ENCODE assay signal across 8 mouse cellular contexts in the genomic region with DNA sequence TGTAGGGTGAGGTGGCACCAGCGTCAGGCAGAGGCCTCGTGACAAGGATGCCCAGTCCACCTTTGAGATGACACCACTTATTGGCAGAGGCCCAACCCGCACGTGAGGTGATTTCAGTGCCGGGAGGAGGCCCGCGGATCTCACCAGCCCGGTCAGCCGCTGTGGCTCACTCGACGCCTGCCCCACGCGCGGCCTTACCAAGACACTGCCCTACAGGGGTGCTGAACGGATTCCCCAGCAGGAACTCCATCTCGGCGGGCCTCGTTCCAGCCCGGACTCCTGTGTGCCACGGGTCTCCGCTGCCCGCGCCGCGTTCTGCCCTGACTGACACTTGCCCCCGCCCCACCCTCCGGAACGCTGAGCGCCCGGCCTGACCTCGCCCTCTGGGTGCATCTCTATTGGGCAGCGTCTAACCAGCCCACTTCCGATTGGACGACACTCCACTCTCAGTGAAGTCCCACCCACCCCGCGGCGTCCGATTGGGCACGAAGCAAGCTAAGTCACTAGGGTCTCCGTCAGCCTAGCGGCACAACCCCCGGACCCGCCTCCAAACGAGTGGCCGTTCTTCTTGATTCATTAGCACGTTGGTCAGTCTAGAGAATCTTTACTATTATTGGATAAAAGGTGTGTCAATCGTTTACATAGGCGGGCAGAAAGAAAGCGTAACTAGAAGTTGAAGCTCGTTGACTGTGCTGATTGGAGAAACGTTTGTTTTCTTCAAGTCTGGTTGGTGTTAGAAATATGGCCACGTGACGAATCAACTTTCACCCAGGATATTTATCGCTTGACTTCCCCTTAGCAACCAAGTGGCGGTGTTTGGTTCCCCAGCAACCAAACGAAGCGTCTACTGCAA. TPM values are rescaled to one million over a fixed set of nuclear protein-coding genes. Genes with fewer than 3 reads are reported as not detected.
DNase-seq lines count a peak whose midpoint lies in the region; ATAC-seq and TF ChIP-seq lines count a peak whose summit lies in the region.

A gene (minus strand): TSS at position 347 of the 853 bp plus-strand sequence.
A gene (plus strand): TSS at position 771 of the 853 bp plus-strand sequence.

- ATAC-seq in activated CD4-positive, CD25-positive, alpha-beta regulatory T cell, adult 4 months: peak; percentile 94

- peak within 1 kb of the TSS; percentile 56 for H3K27ac ChIP-seq in cortical plate, adult 2 months (ENCODE audit: insufficient read depth, low read length)

- DNase-seq in gastrocnemius, adult 8-10 months (ENCODE audit: low spot score in 2 of 2): peak; percentile 99 to 100
- peak; percentile 100 for DNase-seq in hindlimb bud, embryonic 11.5 days (ENCODE audit: extremely low spot score, low read depth, low spot score)
- DNase-seq in left cerebral cortex, adult 8-10 months (ENCODE audit: low spot score in 2 of 2): peak; percentile 96 to 100
- peak; percentile 100 for DNase-seq in right cerebral cortex, postnatal 10 days (ENCODE audit: low spot score in 2 of 2)
- peak; percentile 90 for DNase-seq in urinary bladder, postnatal 25 days (ENCODE audit: low spot score)

- no peak for TF ChIP-seq CTCF in cortical plate, adult 2 months (IDR thresholded peaks at IDR 0.05; ENCODE audit: extremely low read depth, insufficient read depth, low read length)

- no peaks in the 10 kb centered on the region for H3K27me3 ChIP-seq in megakaryocyte, embryonic 14.5 days (replicated peaks)

- peak within 1 kb of the TSS; percentile 83 for H3K4me3 ChIP-seq in cortical plate, adult 2 months (ENCODE audit: insufficient read depth, low read length)
- peak within 1 kb of the TSS; percentile 99 for H3K4me3 ChIP-seq in megakaryocyte, embryonic 14.5 days (replicated peaks)

- H3K36me3 ChIP-seq in megakaryocyte, embryonic 14.5 days (replicated peaks; ENCODE audit: low read length): peaks cover 2% of the 10 kb centered on the region

- H3K9me3 ChIP-seq in megakaryocyte, embryonic 14.5 days: no peaks in the 10 kb centered on the region

- peak; percentile 69; the same call in 1 of the 2 replicates for TF ChIP-seq POLR2A in cortical plate, adult 2 months (IDR thresholded peaks at IDR 0.05; ENCODE audit: extremely low read depth, insufficient read depth, low read length)

- H3K4me1 ChIP-seq in cortical plate, adult 2 months (ENCODE audit: control insufficient read depth, insufficient read depth, low read length): peaks cover 4% of the 10 kb centered on the region
- H3K4me1 ChIP-seq in megakaryocyte, embryonic 14.5 days: peaks cover 48% of the 10 kb centered on the region

RNA-seq across cellular contexts. Expression of the first gene that starts in this region (rescaled TPM):
- 10 to 100 TPM; 15.2 to 20.8 TPM for polyA plus RNA-seq in activated CD4-positive, CD25-positive, alpha-beta regulatory T cell, adult 4 months (2017; shearing (Covaris generic))
- polyA plus RNA-seq in cortical plate, adult 2 months (2012; rRNA removed): 204 and 213 TPM in 2 replicates
- 10 to 100 TPM; 61.0 to 68.8 (median 65.7) TPM for total RNA-seq in gastrocnemius, adult 8-10 months (2022)
- 100 to 1,000 TPM; 205 to 222 (median 215) TPM for total RNA-seq in left cerebral cortex, adult 8-10 months (2022)
- 9.4 and 30.4 TPM in 2 replicates for polyA plus RNA-seq in megakaryocyte, embryonic 14.5 days (2012; ENCODE audit: insufficient read depth, low replicate concordance)

RNA-seq across cellular contexts. Expression of the second gene that starts in this region (rescaled TPM):
- under 1 TPM; 0.22 to 0.34 TPM for polyA plus RNA-seq in activated CD4-positive, CD25-positive, alpha-beta regulatory T cell, adult 4 months (2017; shearing (Covaris generic))
- polyA plus RNA-seq in cortical plate, adult 2 months (2012; rRNA removed): 14.2 and 17.3 TPM in 2 replicates
- 1 to 10 TPM; 1.1 to 1.4 (median 1.1) TPM for total RNA-seq in gastrocnemius, adult 8-10 months (2022)
- 10 to 100 TPM in 1 of 4 experiments, 1 to 10 TPM in 3; 8.6 to 12.8 (median 9.3) TPM for total RNA-seq in left cerebral cortex, adult 8-10 months (2022)
- polyA plus RNA-seq in megakaryocyte, embryonic 14.5 days (2012; ENCODE audit: insufficient read depth, low replicate concordance): not detected in 2 replicates

Comparison
In these comparisons a context has a peak if more than half of its experiments do, and no peak if none do; other contexts are left out.
1. Peak in every context shown above with its lines: DNase-seq, ATAC-seq, H3K4me3 ChIP-seq and H3K27ac ChIP-seq.
2. RNA of the second gene that starts in this region (polyA plus RNA-seq): 14.2 to 17.3 TPM in cortical plate, adult 2 months; 0.22 to 0.34 TPM in activated CD4-positive, CD25-positive, alpha-beta regulatory T cell, adult 4 months and not detected in megakaryocyte, embryonic 14.5 days; every median in the first group is over 10 times any median in the second.